Mouse (Mus musculus) mesoderm, embryonic 11.5 days (tissue): ENCODE measurements around the gene Cep57l1.

Source experiments
- DNase-seq: peaks from one replicate; pipeline ENCODE4 v3.0.0-alpha.2; 2012; ENCODE audit warnings: low read depth, low spot score

Cep57l1 gene

DNA sequence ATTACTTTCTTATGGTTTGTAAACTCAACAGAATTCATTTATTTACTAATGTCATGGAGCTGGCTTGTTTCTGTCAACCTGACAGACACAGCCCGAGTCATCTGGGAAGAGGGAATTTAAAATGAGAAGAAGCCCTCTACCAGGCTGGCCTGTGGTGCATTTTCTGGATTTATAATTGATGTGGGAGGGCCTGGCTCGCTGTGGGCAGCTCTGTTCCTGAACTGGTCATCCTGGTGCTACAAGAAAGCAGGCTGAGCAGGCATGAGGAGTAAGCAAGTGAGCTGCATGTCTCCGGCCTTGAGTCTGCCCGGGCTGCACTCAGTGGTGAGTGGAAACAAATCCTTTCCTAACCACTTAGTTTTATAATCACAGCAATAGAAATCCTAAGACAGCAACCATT lies 65.7 kb downstream of the Cep57l1 start:
- no peak for DNase-seq

DNA sequence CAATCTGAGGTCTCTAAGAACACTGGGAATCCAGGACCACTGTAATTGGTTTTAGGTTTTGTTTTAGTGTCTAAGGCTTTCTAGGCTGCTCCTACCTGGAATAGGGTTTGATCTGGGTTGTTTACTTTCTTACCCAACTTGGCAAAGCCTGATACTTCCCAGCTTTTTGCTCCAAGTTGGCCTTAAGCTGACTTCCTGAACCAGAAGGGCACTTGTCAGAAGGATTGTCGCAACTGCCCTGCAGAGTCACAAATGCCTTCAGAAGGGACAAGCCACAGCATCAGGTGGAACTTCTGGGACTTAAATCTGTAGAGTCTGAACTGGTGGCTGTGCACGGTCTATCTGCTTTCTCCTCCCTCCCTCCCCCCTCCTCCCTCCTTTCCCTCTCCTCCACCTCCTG lies 69.5 kb downstream of the Cep57l1 start:
- no peak for DNase-seq

DNA sequence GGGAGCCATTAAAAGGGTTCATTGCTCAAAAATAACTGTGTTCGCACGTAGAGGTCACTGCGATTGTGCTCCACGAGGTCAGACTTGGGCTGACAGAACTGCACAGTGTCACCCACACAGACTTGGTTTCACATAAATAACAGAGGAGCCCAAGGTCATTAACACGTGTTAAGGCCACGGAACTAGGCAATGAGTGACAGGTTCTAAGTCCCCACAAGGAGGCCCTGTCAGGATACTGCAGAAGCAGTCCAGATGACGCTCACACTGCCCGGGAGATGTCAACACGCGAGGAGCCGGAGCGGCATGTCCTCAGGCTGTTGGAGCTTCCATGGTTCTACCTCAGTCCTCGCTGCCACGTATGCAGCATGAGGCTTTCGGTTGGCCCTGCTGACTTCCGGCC lies 72.4 kb downstream of the Cep57l1 start:
- no peak for DNase-seq

DNA sequence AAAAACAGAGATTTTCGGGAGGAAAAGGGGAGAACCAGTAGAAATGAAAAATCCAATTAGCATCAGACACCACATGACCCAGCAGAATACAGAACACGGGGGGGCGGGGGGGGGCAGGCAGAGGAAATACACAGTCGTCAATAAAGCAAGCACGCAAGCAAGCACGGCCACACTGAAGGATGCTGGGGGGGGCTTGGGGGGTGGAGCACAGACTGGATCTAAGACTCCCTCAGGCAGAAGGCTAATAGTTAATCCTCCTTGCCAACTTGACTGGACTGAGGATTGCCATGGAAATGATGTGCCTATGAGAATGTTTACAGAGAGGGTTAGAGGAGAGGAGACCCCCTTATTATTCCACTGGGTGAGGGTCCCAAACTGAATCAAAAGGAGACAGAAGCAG lies 74.3 kb downstream of the Cep57l1 start:
- no peak for DNase-seq

DNA sequence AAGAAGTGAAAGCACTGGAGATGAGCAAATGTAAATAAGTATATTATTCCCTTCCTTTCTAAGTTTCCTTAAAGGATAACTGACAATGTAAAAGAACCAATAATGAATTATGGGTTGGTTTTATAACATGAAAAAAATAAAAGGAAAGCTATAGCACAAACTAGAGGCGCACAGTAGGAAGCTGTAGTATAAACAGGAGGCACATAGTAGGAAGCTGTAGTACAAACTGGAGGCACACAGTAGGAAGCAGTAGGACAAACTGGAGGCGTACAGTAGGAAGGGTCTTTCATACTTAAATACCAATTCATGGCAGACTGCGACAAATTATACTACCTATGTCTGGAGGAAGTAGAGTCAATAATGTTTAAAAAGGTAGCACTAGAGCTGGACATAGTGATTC lies 76.5 kb downstream of the Cep57l1 start:
- DNase-seq, result no peak

DNA sequence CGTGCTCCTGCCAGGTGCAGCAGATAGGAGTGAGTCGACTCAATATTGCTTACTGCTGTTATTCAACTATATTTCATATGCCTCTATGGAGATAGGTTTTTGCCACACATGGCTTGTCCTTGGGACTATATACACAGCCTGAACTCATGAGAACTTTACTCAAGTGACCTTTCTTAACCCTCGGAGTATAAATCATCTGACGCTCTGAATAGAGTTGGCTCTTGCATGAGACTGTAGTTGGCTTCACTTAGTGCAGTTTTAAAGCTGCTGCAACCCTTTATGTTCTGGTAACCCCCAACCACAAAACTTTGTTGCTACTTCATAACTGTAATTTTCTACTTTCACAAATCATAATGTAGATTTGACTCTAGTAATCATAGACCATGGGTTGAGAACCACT lies 77.7 kb downstream of the Cep57l1 start:
- DNase-seq, result no peak

DNA sequence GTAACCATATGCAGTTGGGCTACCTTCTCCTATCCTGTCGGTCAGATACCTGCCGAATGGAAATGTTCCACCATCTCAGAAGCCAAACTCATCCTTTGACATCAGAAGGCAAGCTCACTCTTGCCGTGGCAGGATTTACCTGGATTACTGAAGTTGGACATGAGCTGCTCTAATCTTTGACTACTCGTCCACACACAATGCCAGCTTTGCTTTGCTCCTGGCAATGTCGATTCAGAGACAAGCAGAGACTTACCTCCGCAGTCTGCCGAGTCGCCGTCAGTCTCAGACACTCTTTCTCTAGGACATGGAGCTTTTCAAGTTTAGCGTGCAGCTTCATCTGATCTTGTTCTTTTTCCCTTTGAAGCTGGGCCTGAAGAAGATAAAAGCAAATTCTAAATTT lies 78.9 kb downstream of the Cep57l1 start:
- no peak for DNase-seq

DNA sequence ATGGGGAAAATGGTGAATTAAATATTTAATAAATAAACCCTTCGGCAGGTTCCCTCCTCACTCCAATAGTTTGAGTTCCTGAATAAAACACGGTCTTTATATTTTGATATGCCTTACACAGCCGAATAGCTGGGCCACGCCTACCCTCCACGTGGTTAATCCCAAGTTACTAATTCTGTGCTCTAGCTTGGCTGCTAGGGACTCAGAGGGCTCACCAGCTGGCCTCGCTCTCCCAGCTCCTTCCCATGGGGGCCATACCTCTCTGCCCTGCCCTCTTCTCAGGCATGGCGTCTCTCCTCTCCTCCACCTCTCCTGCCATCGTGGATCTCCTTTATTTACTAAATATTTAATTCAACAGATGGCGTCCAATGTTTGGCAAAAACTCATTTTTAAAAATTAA lies 83.5 kb downstream of the Cep57l1 start:
- DNase-seq, result no peak

DNA sequence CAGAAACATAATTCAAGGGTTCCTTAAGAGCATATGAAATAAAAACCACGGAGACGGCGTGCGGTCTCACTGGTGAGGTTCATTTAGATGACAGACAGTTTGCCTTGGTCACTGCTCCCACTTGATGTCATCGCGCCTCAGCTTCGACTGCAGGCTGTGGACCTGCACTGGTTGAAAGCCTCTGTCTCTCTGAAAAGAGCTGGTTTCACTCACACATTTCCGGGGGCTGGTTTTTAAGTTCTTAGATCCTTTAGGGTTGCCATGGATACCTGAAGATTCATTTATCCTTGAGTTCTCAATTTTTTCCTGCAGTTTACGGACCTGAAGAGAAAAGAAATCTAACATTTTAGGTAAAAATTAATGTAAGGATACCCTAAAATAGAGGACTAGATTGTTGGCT lies 90.1 kb downstream of the Cep57l1 start:
- no peak for DNase-seq

DNA sequence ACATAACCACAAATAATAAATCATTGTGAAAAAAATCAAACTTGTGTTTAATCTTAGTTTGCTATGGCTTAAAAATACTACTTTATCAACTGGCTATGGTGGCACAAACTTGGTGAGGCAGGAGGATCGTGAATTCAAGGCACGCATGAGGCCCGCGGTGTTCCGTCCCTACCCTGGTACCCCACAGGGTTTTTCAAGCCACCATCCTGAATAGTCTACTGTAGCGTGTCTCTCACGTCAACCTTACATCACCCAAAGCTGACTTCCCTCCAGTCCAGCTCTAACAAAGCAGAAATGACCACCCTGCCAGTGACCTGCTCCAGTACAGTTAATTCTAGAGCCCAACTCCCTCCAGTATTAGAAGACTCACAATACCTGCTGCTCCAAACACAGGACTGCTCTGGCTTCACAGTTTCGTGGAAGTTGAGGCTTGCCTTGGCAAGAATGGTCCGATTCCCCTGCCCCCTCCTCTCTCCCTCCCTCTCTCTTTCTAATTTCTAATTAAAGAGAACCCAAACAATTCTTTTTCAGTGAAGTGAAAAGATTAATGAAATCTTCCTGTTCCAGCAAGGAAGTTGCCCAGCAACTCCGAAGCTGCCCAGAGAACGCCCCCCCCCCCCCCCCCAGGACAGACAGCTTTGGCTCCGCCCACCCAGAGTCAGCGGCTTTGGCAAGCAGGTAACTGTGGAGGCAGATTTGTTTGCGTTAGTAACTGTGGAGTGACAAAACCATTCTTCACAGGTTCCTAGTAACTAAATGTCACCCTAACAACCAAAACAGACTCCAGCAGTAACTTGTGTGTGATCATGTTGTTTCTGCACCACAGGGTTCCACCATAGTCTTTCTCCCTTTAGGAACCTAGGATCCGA lies 93.4 kb downstream of the Cep57l1 start, which contains the start of gene Ccdc162:
TSS of gene Ccdc162 (minus strand) at position 606 of the 869 bp plus-strand sequence.
- DNase-seq, result no peak

DNA sequence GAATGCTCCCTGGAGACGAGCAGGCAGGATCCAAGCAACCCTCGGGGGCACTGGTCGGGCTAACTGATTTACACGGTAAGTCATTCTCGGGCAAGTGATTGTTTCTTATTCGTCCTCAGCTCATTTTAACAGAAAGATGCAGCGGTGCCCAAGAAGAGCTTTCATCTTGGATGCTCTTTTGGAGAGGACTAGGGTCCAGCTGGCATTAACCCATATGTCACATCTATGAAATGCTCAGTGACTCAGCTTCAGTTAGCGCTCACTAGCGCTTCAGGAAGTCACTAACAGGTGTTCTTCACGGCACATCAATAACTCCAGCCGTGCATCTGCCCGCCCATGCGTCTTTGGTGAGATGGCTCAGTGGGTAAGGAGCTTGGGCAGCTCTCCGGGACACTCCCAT lies 94.1 kb downstream of the Cep57l1 start:
- DNase-seq, result peak; percentile 19

DNA sequence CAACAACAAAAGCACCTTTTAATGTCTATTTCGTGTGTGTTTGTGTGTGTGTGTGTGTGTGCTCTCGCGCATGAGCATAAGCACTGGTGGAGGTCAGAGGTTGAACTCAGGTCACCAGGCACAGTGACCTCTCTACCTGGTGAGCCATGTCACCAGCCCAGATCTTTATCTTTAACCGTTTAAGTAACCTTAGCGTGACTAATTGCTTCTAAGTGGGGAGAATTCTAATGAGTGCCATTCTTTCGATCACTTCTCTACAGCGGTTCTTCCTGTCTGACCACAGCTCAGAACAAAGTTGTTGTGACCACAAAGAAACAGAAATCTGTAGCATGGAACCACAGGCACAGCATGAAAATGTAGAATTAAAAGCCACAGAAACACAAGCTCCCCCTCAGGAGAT lies 98.2 kb downstream of the Cep57l1 start:
- no peak for DNase-seq

DNA sequence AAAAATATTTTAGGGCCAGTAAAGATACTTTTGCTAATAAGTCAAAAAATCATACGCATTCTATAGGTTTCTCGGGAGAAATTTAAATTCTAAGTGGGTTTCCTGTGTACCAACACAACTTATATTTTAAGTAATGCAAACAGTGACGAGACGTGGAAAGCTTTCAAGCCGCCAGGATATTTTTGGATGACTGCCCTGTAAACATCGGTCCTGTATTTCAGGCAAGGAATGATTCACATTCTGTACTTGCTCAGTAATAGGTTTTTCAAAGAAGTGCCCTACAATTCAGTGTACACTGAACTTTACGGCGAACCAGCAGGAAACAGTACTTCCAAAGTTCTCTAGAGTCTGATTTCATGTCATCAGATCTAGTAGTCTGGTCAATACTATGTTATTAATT lies 98.9 kb downstream of the Cep57l1 start:
- DNase-seq, result no peak

DNA sequence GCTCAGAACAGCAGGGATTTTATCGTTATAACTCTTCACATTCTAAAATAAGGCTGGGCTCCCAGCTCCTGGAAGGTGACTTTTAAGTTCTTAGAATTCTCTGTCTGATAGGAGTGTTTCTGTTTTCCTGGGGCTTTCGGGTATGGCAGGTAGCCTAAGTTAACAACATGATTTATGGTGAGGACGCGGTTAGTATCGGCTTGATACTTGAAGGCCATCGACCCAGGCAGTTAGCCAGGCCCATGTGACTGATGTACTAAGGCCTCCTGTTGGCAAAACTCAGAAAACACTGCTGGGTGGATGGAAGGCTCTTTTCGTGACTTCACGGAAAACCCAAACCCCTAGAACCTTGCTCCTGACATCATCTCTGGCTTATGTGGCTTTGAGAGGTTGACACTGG lies 100.3 kb downstream of the Cep57l1 start:
- no peak for DNase-seq

DNA sequence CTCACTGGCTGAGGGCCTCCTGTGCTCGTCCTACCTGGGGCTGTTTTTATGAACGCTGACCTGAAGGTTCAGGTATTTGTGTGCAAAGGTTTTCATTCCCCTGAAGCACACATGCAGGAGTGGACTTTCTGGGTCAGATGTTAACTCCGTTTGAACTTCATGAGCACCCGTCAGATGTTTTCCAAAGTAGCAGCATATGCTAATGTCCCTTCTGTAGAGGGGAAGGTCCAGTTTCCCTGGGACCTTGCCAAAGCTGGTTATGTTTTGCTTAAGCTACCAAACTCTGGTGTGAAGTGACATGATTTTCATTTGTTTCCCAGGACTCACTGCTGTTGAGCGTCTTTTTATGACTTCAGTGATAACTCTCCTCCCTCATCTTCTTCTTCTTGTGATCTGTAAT lies 110.0 kb downstream of the Cep57l1 start:
- DNase-seq, result no peak

DNA sequence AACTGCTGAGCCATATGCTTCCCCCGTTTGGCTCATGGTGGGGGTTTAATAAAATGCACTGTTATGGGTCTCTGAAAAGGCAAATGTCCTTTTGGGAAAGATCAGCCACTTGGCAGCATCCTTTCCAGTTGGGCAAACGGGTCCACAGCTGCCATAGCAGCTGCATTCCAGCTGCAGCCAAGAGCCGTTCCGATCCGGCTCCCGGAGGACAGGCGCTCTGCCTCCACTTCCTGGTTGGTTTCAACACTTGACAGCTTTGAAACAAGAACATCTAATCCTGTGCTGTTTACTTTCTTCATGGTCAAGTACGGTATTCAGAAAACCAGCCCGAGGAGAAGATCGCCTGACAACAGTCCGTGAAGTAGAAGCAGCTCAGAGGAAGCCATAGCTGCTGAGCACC lies 112.6 kb downstream of the Cep57l1 start:
- DNase-seq, result no peak

DNA sequence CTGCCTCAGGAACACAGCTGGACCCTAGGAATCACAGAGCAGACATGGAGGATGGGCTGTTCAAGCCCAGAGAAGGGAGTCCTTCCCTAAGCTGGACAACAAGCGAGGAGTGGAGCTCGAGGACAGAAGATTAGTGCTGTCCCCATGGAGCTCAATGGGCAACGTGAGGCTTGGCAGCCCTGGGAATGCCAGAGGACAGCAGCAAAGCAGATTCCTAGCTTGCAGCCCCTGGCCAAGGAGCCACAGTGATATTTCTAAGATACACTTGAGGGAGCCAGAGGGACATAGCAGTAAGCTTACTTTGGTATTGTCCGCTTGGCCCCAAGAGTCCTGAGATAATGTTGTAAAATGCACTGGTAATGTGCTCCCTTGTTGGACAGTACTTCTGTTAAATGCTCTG lies 118.7 kb downstream of the Cep57l1 start:
- DNase-seq, result no peak

DNA sequence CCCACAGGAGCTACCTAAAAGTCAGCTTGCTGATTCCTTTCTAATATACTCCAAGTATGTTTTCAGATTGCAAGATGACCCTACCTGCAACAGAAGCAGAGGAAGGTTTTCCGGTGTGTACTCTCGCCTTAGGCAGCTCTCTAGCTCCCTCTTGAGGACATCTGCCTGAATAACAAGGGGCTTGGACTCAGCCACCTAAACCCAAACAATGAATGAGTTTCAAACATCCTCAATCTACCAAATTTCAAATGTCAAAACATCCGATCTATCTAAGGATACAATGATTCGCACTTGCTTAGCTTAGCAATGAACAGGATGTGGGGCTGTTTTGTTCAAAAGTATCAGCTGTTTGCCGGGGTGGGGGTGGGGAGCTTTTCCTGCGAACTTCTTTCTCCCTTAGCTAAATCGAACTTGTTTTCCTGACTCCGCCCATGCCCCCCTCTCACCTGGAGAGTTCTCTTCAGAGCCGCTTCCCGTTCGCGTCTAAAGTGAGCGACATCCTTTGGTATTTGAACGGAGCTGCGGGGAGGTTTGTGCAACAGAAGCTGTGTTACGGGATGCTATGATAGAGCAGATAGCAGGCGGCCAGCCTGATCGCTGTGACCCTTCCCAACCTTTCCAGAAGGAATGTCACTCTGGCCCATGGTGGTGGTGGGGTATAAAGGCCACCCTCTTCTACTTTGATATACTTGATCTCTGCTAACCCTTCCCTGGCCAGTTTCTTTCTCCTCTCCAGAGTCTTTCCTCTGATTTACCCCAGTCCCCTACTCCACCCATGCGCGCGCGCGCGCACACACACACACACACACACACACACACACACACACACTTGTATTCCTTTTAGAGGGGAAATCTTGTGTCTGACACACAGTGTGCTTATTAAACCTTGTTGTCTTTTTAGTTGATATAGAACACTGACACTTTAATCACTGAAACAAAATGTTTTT lies 119.5 kb downstream of the Cep57l1 start:
- peak; percentile 79 for DNase-seq

DNA sequence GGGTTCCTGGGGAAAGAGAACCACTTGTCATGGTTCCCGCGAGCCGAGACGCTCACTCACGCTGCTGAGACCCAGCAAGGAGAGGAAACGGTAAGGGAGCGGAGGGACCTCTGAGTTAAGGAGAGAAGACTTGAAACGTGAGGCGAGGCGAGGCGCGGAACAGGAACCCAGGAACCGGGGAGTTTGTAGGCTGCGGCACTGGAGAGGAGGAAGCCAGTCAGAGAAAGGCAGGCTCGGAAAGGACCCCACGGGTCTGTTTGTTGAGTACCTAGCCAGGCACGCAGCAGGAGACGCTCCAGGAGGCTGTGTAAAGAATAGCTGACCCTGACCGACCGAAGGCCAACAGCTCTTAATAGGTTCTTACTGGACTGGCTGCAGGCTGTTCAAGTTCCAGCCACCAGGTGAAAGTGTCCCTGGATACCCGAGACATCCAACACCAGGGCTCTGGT lies 125.1 kb downstream of the Cep57l1 start:
- DNase-seq, result peak; percentile 30

DNA sequence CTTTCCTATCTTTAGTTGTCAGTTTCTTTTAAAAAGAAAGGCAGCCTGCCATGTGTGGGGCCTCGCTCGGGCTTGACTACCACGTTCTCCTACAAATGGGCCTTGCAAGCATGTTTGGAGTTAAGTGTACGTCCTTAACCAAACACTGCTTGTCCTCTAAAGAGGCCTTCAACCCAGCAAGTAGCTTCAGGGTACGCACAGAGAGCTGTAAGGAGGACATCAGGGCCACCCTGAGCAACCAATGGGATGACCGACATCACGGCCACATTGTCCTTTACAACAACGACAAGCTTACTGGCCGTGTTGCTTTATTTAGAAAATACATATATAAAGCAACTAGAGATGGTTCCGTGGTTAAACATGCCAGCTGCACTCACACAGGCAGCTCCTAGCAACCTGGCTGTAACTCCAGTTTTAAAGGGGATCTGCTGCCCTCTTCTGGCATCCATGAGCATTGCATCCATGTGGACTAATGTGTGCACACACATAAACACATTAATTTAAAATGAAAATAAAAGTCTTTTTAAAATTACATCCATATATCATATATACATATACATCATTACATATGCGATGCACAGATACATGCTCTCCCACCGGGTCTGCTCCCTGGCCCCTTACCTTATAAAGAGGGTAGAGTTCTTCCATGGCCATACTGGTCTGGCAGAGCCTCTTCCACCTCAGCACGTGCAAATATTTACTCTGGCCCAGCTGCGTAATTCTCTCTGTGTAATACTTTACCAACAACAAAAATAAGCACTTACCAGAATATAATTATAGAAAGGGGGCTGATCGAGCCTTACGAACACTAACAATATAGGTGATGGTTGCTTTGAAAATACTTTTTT lies 126.9 kb downstream of the Cep57l1 start:
- DNase-seq, result peak; percentile 81

DNA sequence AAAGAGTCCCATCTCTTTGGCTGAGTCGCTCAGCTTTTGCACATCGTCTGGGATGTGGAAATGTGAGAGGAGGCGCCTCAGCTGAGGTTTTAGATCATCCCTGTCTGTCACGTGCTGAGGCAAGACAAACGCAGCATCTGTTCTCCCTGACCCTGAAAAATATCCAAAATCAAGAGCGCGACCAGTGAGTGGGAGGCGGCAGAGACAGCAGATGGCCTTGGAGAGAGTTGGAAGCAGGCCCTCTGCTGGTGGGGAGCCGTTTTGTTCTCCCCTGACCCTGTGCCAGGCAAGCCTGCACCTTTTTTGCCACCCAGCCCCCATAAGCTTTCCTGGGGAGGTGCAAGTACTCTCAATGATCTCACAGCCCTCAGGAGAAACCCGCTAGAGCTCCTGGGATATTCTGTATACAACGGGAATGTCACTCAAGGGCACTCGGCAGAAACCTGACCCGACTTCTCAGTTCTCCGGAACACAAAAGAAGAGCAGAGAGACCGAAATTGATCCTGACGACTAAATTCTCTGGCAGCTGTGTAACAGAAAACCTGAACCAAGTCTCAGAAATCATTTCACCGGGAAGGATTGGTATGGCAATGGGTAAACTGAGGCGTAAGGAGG lies 130.8 kb downstream of the Cep57l1 start:
- peak; percentile 82 for DNase-seq
